Mouse (Mus musculus) thymus, adult 2 months (tissue): ENCODE results near the gene Lrrc4c.

ENCODE experiments used
- CTCF ChIP-seq: fragments of 200-500 bp; IDR thresholded peaks from 2 replicates; pipeline ENCODE4 v1.5.1; 2012; ENCODE audit warnings: mild to moderate bottlenecking, control low read depth, low read length, moderate library complexity, borderline replicate concordance; ENCODE audit not compliant: control insufficient read depth, poor library complexity, insufficient read depth; ENCODE audit errors: extremely low read depth
- POLR2A ChIP-seq: fragments of 200-500 bp; IDR thresholded peaks from 2 replicates; pipeline ENCODE4 v1.6.1; 2012; ENCODE audit warnings: mild to moderate bottlenecking, low read length, control low read depth, moderate library complexity; ENCODE audit not compliant: control insufficient read depth, poor library complexity, insufficient read depth; ENCODE audit errors: extremely low read depth

GRCm38 (mm10) chr2:96614121-96614520 is 296.2 kb downstream of the Lrrc4c start:
- no peak for TF ChIP-seq CTCF
- no peak for TF ChIP-seq POLR2A
